Mouse (Mus musculus) stomach, postnatal 0 days (tissue): ENCODE measurements around the gene Wdr89. TPM values are rescaled to one million over a fixed set of nuclear protein-coding genes. Genes with fewer than 3 reads are reported as not detected.
A peak's percentile ranks its signal among the peaks of the same experiment; 100 is the strongest.

Source experiments
- ATAC-seq: fragments of 200-750 bp; cut with Nextera tagmentation; 2 replicates; pipeline ENCODE4 v1.8.0; 2017; ENCODE audit not compliant: low FRiP score, low TSS enrichment
- DNase-seq: peaks from one replicate; pipeline ENCODE4 v3.0.0-alpha.2; 2016; ENCODE audit warnings: low spot score
- H3K27ac ChIP-seq: fragments of 300-500 bp; sonication (generic); replicated peaks from 2 replicates; pipeline ENCODE4 v1.5.1; 2014; ENCODE audit warnings: mild to moderate bottlenecking, control low read depth
- H3K27me3 ChIP-seq: fragments of 300-500 bp; sonication (generic); 2 replicates; pipeline ENCODE4 v1.6.1; 2014; ENCODE audit warnings: low read length; ENCODE audit not compliant: control insufficient read depth, insufficient read depth
- H3K36me3 ChIP-seq: fragments of 300-500 bp; sonication (generic); 2 replicates; pipeline ENCODE4 v1.6.1; 2014; ENCODE audit warnings: low read length, mixed read lengths; ENCODE audit not compliant: control insufficient read depth, insufficient read depth
- H3K4me1 ChIP-seq: fragments of 300-500 bp; sonication (generic); replicated peaks from 2 replicates; pipeline ENCODE4 v1.6.1; 2014; ENCODE audit warnings: antibody characterized with exemption; ENCODE audit not compliant: control insufficient read depth, insufficient read depth
- H3K4me2 ChIP-seq: fragments of 300-500 bp; sonication (generic); replicated peaks from 2 replicates; pipeline ENCODE4 v1.6.1; 2014; ENCODE audit warnings: low read depth, mild to moderate bottlenecking, control low read depth, moderate library complexity
- H3K4me3 ChIP-seq: fragments of 300-500 bp; sonication (generic); 2 replicates; pipeline ENCODE4 v1.5.1; 2014; ENCODE audit warnings: low read depth, low read length, control low read depth
- H3K9ac ChIP-seq: fragments of 300-500 bp; sonication (generic); 2 replicates; pipeline ENCODE4 v1.6.1; 2014; ENCODE audit warnings: mild to moderate bottlenecking, low read length, control low read depth, mixed read lengths
- H3K9me3 ChIP-seq: fragments of 300-500 bp; sonication (generic); 2 replicates; pipeline ENCODE4 v1.6.1; 2016; ENCODE audit warnings: low read length; ENCODE audit not compliant: control insufficient read depth
- CTCF ChIP-seq: IDR thresholded peaks from 2 replicates; pipeline ENCODE4 v1.5.1; 2016; ENCODE audit warnings: antibody characterized with exemption, low read depth, mild to moderate bottlenecking, moderate library complexity
- EP300 ChIP-seq: optimal IDR thresholded peaks from 2 replicates; pipeline ENCODE3; 2016; ENCODE audit warnings: antibody characterized with exemption
- WGBS: fragments of 180-500 bp; shearing (Covaris S2); extraction: QIAGEN DNeasy Blood & Tissue Kit; methylation state at CpG from one replicate; pipeline ENCODE4 v1.1.7; 2014; 5-methylcytosine and 5-hydroxymethylcytosine counted together
- polyA plus RNA-seq: library from polyadenylated mRNA; unstranded; fragments of >200 nt; fragmentation: Nextera tagmentation; extraction: Ambion mirVana; gene quantifications from 2 replicates; pipeline ENCODE4 v1.2.1, GENCODE M21; 2015

Wdr89 gene
- polyA plus RNA-seq, 1 experiment from 2014 or later = 6.1 TPM

GRCm38 (mm10) chr12:75672630-75673029, 3.3 kb upstream of the Wdr89 start:
- Histone ChIP-seq H3K27ac (no peak overlapping the region), H3K4me3 (no peak overlapping the region), H3K9ac (no peak overlapping the region), H3K36me3 (no peaks in the 10 kb centered on the region), H3K27me3 (no peaks in the 10 kb centered on the region), H3K4me1 (peaks cover 6% of the 10 kb centered on the region), H3K4me2 (no peak overlapping the region), H3K9me3 (no peaks in the 10 kb centered on the region)
- WGBS = 98% methylated on average over 4 of the region's 4 CpGs
- TF ChIP-seq EP300 = no peak
- no peak for TF ChIP-seq CTCF
- ATAC-seq (no peak), DNase-seq (no peak)

GRCm38 (mm10) chr12:75671759-75672315, 2.5 kb upstream of the Wdr89 start:
- no peak overlapping the region for H3K4me2 ChIP-seq
- H3K9ac ChIP-seq = no peak overlapping the region
- H3K9me3 ChIP-seq = no peaks in the 10 kb centered on the region
- H3K36me3 ChIP-seq = no peaks in the 10 kb centered on the region
- 75% methylated on average over 3 of the region's 3 CpGs for WGBS
- ATAC-seq (no peak), DNase-seq (peak; percentile 52)
- H3K4me1 ChIP-seq = peaks cover 6% of the 10 kb centered on the region
- no peak overlapping the region for H3K4me3 ChIP-seq
- peak; percentile 54 for TF ChIP-seq CTCF
- no peak for TF ChIP-seq EP300
- H3K27me3 ChIP-seq = no peaks in the 10 kb centered on the region
- no peak overlapping the region for H3K27ac ChIP-seq

- 87% methylated on average over 6 of the region's 6 CpGs for WGBS
- DNase-seq (no peak), ATAC-seq (no peak)
- Histone ChIP-seq H3K9ac (peak overlapping the region; percentile 64; the same call in 1 of the 2 replicates), H3K4me1 (peaks cover 6% of the 10 kb centered on the region), H3K27me3 (no peaks in the 10 kb centered on the region), H3K4me2 (peak overlapping the region; percentile 65), H3K27ac (peak overlapping the region; percentile 42; the same call in 1 of the 2 replicates), H3K36me3 (no peaks in the 10 kb centered on the region), H3K4me3 (peak overlapping the region; percentile 57), H3K9me3 (no peaks in the 10 kb centered on the region)
- TF ChIP-seq EP300 (no peak), CTCF (no peak)
These were observed 1.3 kb upstream of the Wdr89 start for GRCm38 (mm10) chr12:75670611-75671010.

GRCm38 (mm10) chr12:75668916-75669257, 450 bp downstream of the Wdr89 start:
- H3K4me2 ChIP-seq = peak overlapping the region; percentile 85
- peak overlapping the region; percentile 57 for H3K4me3 ChIP-seq
- ATAC-seq (no peak; the same call in 1 of the 2 replicates), DNase-seq (no peak)
- H3K36me3 ChIP-seq = no peaks in the 10 kb centered on the region
- WGBS = 0% methylated on average over 9 of the region's 9 CpGs
- TF ChIP-seq CTCF = no peak
- no peak for TF ChIP-seq EP300
- H3K4me1 ChIP-seq = peaks cover 6% of the 10 kb centered on the region
- H3K9me3 ChIP-seq = no peaks in the 10 kb centered on the region
- H3K27me3 ChIP-seq = no peaks in the 10 kb centered on the region
- H3K9ac ChIP-seq = peak overlapping the region; percentile 74
- peak overlapping the region; percentile 81 for H3K27ac ChIP-seq

GRCm38 (mm10) chr12:75668221-75668620, 1.1 kb downstream of the Wdr89 start:
- Histone ChIP-seq H3K4me3 (no peak overlapping the region), H3K36me3 (no peaks in the 10 kb centered on the region), H3K9ac (no peak overlapping the region), H3K27ac (no peak overlapping the region), H3K27me3 (no peaks in the 10 kb centered on the region), H3K4me2 (no peak overlapping the region), H3K9me3 (no peaks in the 10 kb centered on the region), H3K4me1 (peaks cover 6% of the 10 kb centered on the region)
- DNase-seq (no peak), ATAC-seq (no peak)
- WGBS = 85% methylated on average over 2 of the region's 2 CpGs
- no peak for TF ChIP-seq CTCF
- no peak for TF ChIP-seq EP300

- H3K27me3 ChIP-seq = no peaks in the 10 kb centered on the region
- TF ChIP-seq CTCF (no peak), EP300 (no peak)
These were observed 2.4 kb downstream of the Wdr89 start for GRCm38 (mm10) chr12:75666939-75667338.

More at GRCm38 (mm10) chr12:75666939-75667338, 2.4 kb downstream of the Wdr89 start:
- Histone ChIP-seq H3K4me2 (no peak overlapping the region), H3K9me3 (no peaks in the 10 kb centered on the region), H3K9ac (no peak overlapping the region), H3K27ac (no peak overlapping the region), H3K36me3 (no peaks in the 10 kb centered on the region), H3K4me3 (no peak overlapping the region), H3K4me1 (peaks cover 6% of the 10 kb centered on the region)
- ATAC-seq (no peak), DNase-seq (no peak)
